Mouse (Mus musculus) ZHBTc4 (cell line): ENCODE data around the gene Insr.
A peak's percentile ranks its signal among the peaks of the same experiment; 100 is the strongest.
"Not testable (repeated sequence)": the region's sequence is repeated elsewhere in the genome, so short reads cannot be mapped to it uniquely, and the experiment has no call there.

Source experiments
- DNase-seq: peaks from one replicate; pipeline ENCODE4 v3.0.0-alpha.2; 2011; ENCODE audit warnings: low read depth, low spot score

Gene Insr

GRCm38 (mm10) chr8:3232601-3233000 is 46.8 kb downstream of the Insr start:
- DNase-seq: no peak

GRCm38 (mm10) chr8:3230118-3231060 is 49.0 kb downstream of the Insr start:
- DNase-seq: no peak

GRCm38 (mm10) chr8:3227423-3227822 is 52.0 kb downstream of the Insr start:
- no peak for DNase-seq

- DNase-seq: peak; percentile 50
Measured at GRCm38 (mm10) chr8:3225731-3226130, 53.7 kb downstream of the Insr start.

GRCm38 (mm10) chr8:3225184-3225583 is 54.2 kb downstream of the Insr start:
- DNase-seq: no peak

GRCm38 (mm10) chr8:3222636-3222965 is 56.8 kb downstream of the Insr start:
- DNase-seq: no peak

- peak; percentile 4 for DNase-seq
Measured at GRCm38 (mm10) chr8:3221960-3222635, 57.3 kb downstream of the Insr start.

- peak; percentile 98 for DNase-seq
Measured at GRCm38 (mm10) chr8:3221047-3221959, 58.1 kb downstream of the Insr start.

GRCm38 (mm10) chr8:3220502-3220901 is 58.9 kb downstream of the Insr start:
- DNase-seq: peak; percentile 37

- no peak for DNase-seq
Measured at GRCm38 (mm10) chr8:3219921-3220411, 59.5 kb downstream of the Insr start.

- DNase-seq: no peak
Measured at GRCm38 (mm10) chr8:3219266-3219665, 60.2 kb downstream of the Insr start.

GRCm38 (mm10) chr8:3216541-3217092 is 62.8 kb downstream of the Insr start:
- no peak for DNase-seq

GRCm38 (mm10) chr8:3215561-3215960 is 63.9 kb downstream of the Insr start:
- DNase-seq: no peak

- DNase-seq: peak; percentile 61
Measured at GRCm38 (mm10) chr8:3214601-3215000, 64.8 kb downstream of the Insr start.

GRCm38 (mm10) chr8:3211456-3211855 is 68.0 kb downstream of the Insr start:
- DNase-seq: no peak

- DNase-seq: no peak
Measured at GRCm38 (mm10) chr8:3209960-3210359, 69.5 kb downstream of the Insr start.

GRCm38 (mm10) chr8:3209268-3209667 is 70.1 kb downstream of the Insr start:
- DNase-seq: no peak

GRCm38 (mm10) chr8:3208729-3209128 is 70.7 kb downstream of the Insr start:
- no peak for DNase-seq

GRCm38 (mm10) chr8:3204758-3205443 is 74.5 kb downstream of the Insr start:
- DNase-seq: no peak

- no peak for DNase-seq
Measured at GRCm38 (mm10) chr8:3202792-3203191, 76.6 kb downstream of the Insr start.

- DNase-seq: not testable (repeated sequence)
Measured at GRCm38 (mm10) chr8:3194297-3194696, 85.1 kb downstream of the Insr start.
